34 mouse cellular contexts compared by ENCODE assay signal in the genomic region with DNA sequence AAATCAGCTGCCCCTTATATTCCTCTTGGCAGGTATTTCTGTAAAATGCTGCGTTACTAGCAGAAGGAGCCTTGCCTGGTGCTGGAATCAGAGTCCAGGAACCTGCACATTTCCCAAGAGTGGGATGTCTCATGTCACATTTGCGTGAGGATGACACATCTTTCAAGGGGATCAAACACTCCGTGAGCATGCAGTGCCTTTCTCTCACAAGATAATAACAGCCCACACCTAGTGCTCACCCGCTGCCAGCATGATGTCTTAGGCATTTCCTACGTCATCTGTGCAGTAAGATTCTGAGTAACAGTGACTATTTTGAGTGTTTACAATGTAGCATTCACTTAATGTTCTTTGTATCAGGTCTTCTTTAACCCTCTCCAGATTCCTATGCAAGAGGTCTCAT. TPM values are rescaled to one million over a fixed set of nuclear protein-coding genes. Genes with fewer than 3 reads are reported as not detected.
DNase-seq lines count a peak whose midpoint lies in the region; ATAC-seq and TF ChIP-seq lines count a peak whose summit lies in the region.
"Had no signal": no experiment of that assay in that cellular context is flagged by ENCODE, and none has a peak within 500 bp of the region (broad histone marks: within the 10 kb centered on the region; RNA-seq: fewer than 3 reads in every experiment).

No protein-coding gene starts in this region.

- TF ChIP-seq POLR2A in limb, embryonic 14.5 days (IDR thresholded peaks at IDR 0.05; ENCODE audit: borderline replicate concordance, extremely low read depth, insufficient read depth, insufficient read length) = no peak

- H3K27ac ChIP-seq in limb, embryonic 14.5 days (replicated peaks; ENCODE audit: low read depth, low read length) = 0 out of 2 replicates have a peak overlapping the region, but pooled peaks have one; percentile 55
- no peak overlapping the region for H3K27ac ChIP-seq in limb, embryonic 10.5 days
- H3K27ac ChIP-seq: embryonic facial prominence, embryonic 12.5 days; gastrocnemius, adult 2 months; heart, embryonic 13.5 days; hindbrain, embryonic 14.5 days; hindbrain, postnatal 0 days had no signal

- DNase-seq in frontal cortex, adult 2 months (ENCODE audit: extremely low spot score in 1 of 2, low spot score in 1 of 2) = peak; percentile 26 to 43
- no peak for DNase-seq in frontal cortex, postnatal 25 days (ENCODE audit: low spot score in 2 of 2)
- peak; percentile 15 for DNase-seq in left cerebral cortex, adult 11 months (ENCODE audit: low spot score)
- no peak for DNase-seq in left cerebral cortex, postnatal 14 days (ENCODE audit: low spot score in 2 of 2)
- no peak for DNase-seq in limb, embryonic 14.5 days (ENCODE audit: low spot score)
- no peak for DNase-seq in limb, embryonic 10.5 days (ENCODE audit: low spot score)
- DNase-seq in right cerebral cortex, postnatal 36 days (ENCODE audit: low spot score in 2 of 2) = peak; percentile 18 to 22
- no peak for DNase-seq in right cerebral cortex, postnatal 25 days
- DNase-seq: adrenal gland, postnatal 10 days; adrenal gland, postnatal 36 days; B cell, adult 2 months; cerebellum, adult 11 months; cerebellum, adult 2 months; cerebellum, adult 9-11 months; cerebellum, postnatal 25 days; forebrain, postnatal 0 days; gastrocnemius, adult 2 months; gastrocnemius, postnatal 14 days; heart, adult 18-20 months; heart, postnatal 14 days; heart, postnatal 4 days had no signal

- no peak overlapping the region for H3K4me3 ChIP-seq in limb, embryonic 14.5 days (replicated peaks; ENCODE audit: low read length)
- H3K4me3 ChIP-seq in limb, embryonic 10.5 days = no peak overlapping the region
- H3K4me3 ChIP-seq: embryonic facial prominence, embryonic 12.5 days; embryonic facial prominence, embryonic 15.5 days; gastrocnemius, adult 2 months; heart, embryonic 10.5 days; heart, embryonic 13.5 days had no signal

- H3K4me2 ChIP-seq in limb, embryonic 14.5 days (replicated peaks; ENCODE audit: low read depth, low read length, severe bottlenecking) = no peak overlapping the region
- H3K4me2 ChIP-seq: heart, embryonic 13.5 days had no signal

- H3K9me3 ChIP-seq in limb, embryonic 14.5 days (ENCODE audit: control insufficient read depth, low read length) = no peaks in the 10 kb centered on the region
- H3K9me3 ChIP-seq in limb, embryonic 10.5 days (replicated peaks) = no peaks in the 10 kb centered on the region
- H3K9me3 ChIP-seq: embryonic facial prominence, embryonic 12.5 days; embryonic facial prominence, embryonic 15.5 days; G1E; heart, embryonic 10.5 days; heart, embryonic 13.5 days had no signal

- no peak overlapping the region for H3K9ac ChIP-seq in limb, embryonic 14.5 days (ENCODE audit: low read depth, low read length, severe bottlenecking)
- H3K9ac ChIP-seq: embryonic facial prominence, embryonic 12.5 days; embryonic facial prominence, embryonic 15.5 days; forebrain, postnatal 0 days; heart, embryonic 13.5 days; hindbrain, embryonic 14.5 days had no signal

- no peaks in the 10 kb centered on the region for H3K36me3 ChIP-seq in limb, embryonic 14.5 days (ENCODE audit: control insufficient read depth, insufficient read depth, low read length)
- no peaks in the 10 kb centered on the region for H3K36me3 ChIP-seq in limb, embryonic 10.5 days
- H3K36me3 ChIP-seq: embryonic facial prominence, embryonic 12.5 days; embryonic facial prominence, embryonic 15.5 days; G1E; heart, embryonic 10.5 days; heart, embryonic 13.5 days had no signal

- no peaks in the 10 kb centered on the region for H3K27me3 ChIP-seq in limb, embryonic 14.5 days (ENCODE audit: control insufficient read depth, insufficient read depth, low read length)
- H3K27me3 ChIP-seq in limb, embryonic 10.5 days (ENCODE audit: low read depth, poor library complexity, severe bottlenecking) = no peaks in the 10 kb centered on the region
- H3K27me3 ChIP-seq: embryonic facial prominence, embryonic 12.5 days; embryonic facial prominence, embryonic 15.5 days; Patski had no signal

- no peaks in the 10 kb centered on the region; the same call in 1 of the 2 replicates for H3K4me1 ChIP-seq in limb, embryonic 14.5 days (ENCODE audit: control insufficient read depth, insufficient read depth, low read length)
- peaks cover 12% of the 10 kb centered on the region for H3K4me1 ChIP-seq in limb, embryonic 10.5 days
- H3K4me1 ChIP-seq: embryonic facial prominence, embryonic 12.5 days had no signal

- no peak for ATAC-seq in limb, embryonic 14.5 days (ENCODE audit: low FRiP score, low read depth)
- ATAC-seq: forebrain, embryonic 14.5 days; forebrain, postnatal 0 days; hindbrain, postnatal 0 days; inflammation-experienced regulatory T-cells, adult 6 months; Patski had no signal

- WGBS in limb, embryonic 14.5 days = 88% methylated on average over 5 of the region's 5 CpGs
- WGBS in limb, embryonic 10.5 days = 92% methylated on average over 5 of the region's 5 CpGs

- intact Hi-C loops in left cerebral cortex, postnatal 14 days (cut with DNase I) = loop anchor here (5.0 kb wide), 2 partner anchors 51 to 79 kb away; no protein-coding TSS in a partner anchor

RNA-seq across cellular contexts. Expression of gene Klf14, which starts 22.5 kb away (rescaled TPM):
- 0.21 and 0.24 TPM in 2 replicates for polyA plus RNA-seq in frontal cortex, adult 2 months (2012; rRNA removed)
- 1 to 10 TPM in 1 of 2 experiments, under 1 TPM in 1; 0.83 to 1.0 TPM for total RNA-seq in left cerebral cortex, postnatal 14 days (2021)
- 7.5 and 9.6 TPM in 2 replicates for polyA plus RNA-seq in limb, embryonic 14.5 days (2012; rRNA removed)
- 11.0 and 12.8 TPM in 2 replicates for polyA plus RNA-seq in limb, embryonic 14.5 days (2014; fragmentation: Nextera tagmentation; extraction: Ambion mirVana)
- 0.73 and 1.1 TPM in 2 replicates for polyA plus RNA-seq in limb, embryonic 10.5 days (2016; fragmentation: Nextera tagmentation; extraction: Ambion mirVana)
- total RNA-seq: adrenal gland, adult 18-20 months; adrenal gland, postnatal 36 days; CH12.LX; common myeloid progenitor, adult 5-6 weeks; G1E had no signal
- polyA plus RNA-seq: cerebellum, adult 2 months; G1E; inflammation-experienced regulatory T-cells, adult 6 months; Patski had no signal

Comparison
In these comparisons a context has a peak if more than half of its experiments do, and no peak if none do; other contexts are left out.
1. DNase-seq: peak in frontal cortex, adult 2 months (2 of 2), left cerebral cortex, adult 11 months (single experiment) and right cerebral cortex, postnatal 36 days (2 of 2); none in frontal cortex, postnatal 25 days (0 of 2), left cerebral cortex, postnatal 14 days (0 of 2), limb, embryonic 14.5 days (single experiment), limb, embryonic 10.5 days (single experiment) and right cerebral cortex, postnatal 25 days (single experiment).